Comparison of ENCODE assay signal across 8 mouse cellular contexts in the genomic region with DNA sequence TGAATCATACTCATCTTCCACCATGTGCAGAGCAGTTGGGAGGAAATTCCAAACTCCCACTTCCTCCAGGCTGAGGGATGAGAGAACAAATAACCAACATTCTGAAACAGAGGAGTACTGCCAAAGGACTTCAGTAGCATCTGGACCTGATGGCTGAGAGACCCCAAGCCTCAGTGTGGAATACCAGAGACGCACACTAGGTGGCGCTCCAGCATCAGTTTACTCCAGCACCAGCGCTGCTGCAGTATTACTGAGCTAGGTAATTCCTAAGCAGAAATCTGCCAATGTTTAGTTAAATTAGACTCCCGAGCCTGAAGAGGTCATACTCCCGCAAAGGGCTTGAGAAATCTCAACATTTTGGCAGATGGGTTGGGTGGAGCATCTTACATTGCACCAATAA. TPM values are rescaled to one million over a fixed set of nuclear protein-coding genes. Genes with fewer than 3 reads are reported as not detected.
DNase-seq lines count a peak whose midpoint lies in the region; ATAC-seq lines count a peak whose summit lies in the region.

No protein-coding gene starts in this region.

- 2% methylated on average over 5 of the region's 5 CpGs for WGBS in liver, embryonic 16.5 days (ENCODE audit: insufficient replicate concordance)

- H3K9ac ChIP-seq in liver, embryonic 16.5 days (ENCODE audit: low read depth, low read length), result no peak overlapping the region

- no peak overlapping the region for H3K4me3 ChIP-seq in liver, embryonic 16.5 days (ENCODE audit: low read depth, low read length)

- H3K4me2 ChIP-seq in liver, embryonic 16.5 days (ENCODE audit: low read depth, low read length), result no peak overlapping the region

- intact Hi-C loops in gastrocnemius, postnatal 36 days (cut with DNase I), result no loop called here

- peaks cover 4% of the 10 kb centered on the region; the same call in 1 of the 2 replicates for H3K27me3 ChIP-seq in liver, embryonic 16.5 days (ENCODE audit: control insufficient read depth, insufficient read depth, low read depth, low read length)

- 0 out of 2 replicates have a peak, but pooled peaks have one; percentile 27 for ATAC-seq in liver, embryonic 16.5 days (ENCODE audit: low read depth)
- ATAC-seq in neutrophil, adult 5-6 weeks (ENCODE audit: extremely low read depth, insufficient number of reproducible peaks, low FRiP score, poor library complexity, severe bottlenecking), result peak; percentile 81

- H3K27ac ChIP-seq in liver, embryonic 16.5 days (ENCODE audit: low read length), result no peak overlapping the region

- no peaks in the 10 kb centered on the region for H3K36me3 ChIP-seq in liver, embryonic 16.5 days (ENCODE audit: control insufficient read depth, insufficient read depth)

- no peaks in the 10 kb centered on the region for H3K9me3 ChIP-seq in liver, embryonic 16.5 days (replicated peaks; ENCODE audit: control insufficient read depth, low read length)

- H3K4me1 ChIP-seq in liver, embryonic 16.5 days (ENCODE audit: control insufficient read depth, low read depth, low read length), result no peaks in the 10 kb centered on the region

- peak; percentile 79 for DNase-seq in A20 (ENCODE audit: low read depth, low spot score)
- peak; percentile 59 for DNase-seq in adrenal gland, adult 8-10 months
- peak; percentile 75 for DNase-seq in embryo, embryonic 11.5 days (ENCODE audit: low read depth, low spot score)
- peak; percentile 75 to 85 for DNase-seq in gastrocnemius, postnatal 36 days
- DNase-seq in kidney, postnatal 14 days, result peak; percentile 90
- peak; percentile 95 for DNase-seq in testis, postnatal 10 days (ENCODE audit: low spot score)

RNA-seq across cellular contexts. Expression of a gene that starts 9.1 kb away (rescaled TPM):
- total RNA-seq in adrenal gland, adult 8-10 months (2022), result under 1 TPM in 1 of 4 experiments, not detected in 3; 0.28 TPM
- not detected for total RNA-seq in gastrocnemius, postnatal 36 days (2021)
- polyA plus RNA-seq in liver, embryonic 16.5 days (2015; fragmentation: Nextera tagmentation; extraction: Ambion mirVana), result 0.19 and 0.20 TPM in 2 replicates
- total RNA-seq in neutrophil, adult 5-6 weeks (2017), result 0.35 TPM in 1 of 2 replicates, not detected in the other

RNA-seq across cellular contexts. Expression of a gene that starts 41.3 kb away (rescaled TPM):
- 10 to 100 TPM; 28.1 to 56.5 (median 50.6) TPM for total RNA-seq in adrenal gland, adult 8-10 months (2022)
- total RNA-seq in gastrocnemius, postnatal 36 days (2021), result 10 to 100 TPM; 31.5 to 54.9 TPM
- polyA plus RNA-seq in liver, embryonic 16.5 days (2015; fragmentation: Nextera tagmentation; extraction: Ambion mirVana), result 107 and 109 TPM in 2 replicates
- 605 and 631 TPM in 2 replicates for total RNA-seq in neutrophil, adult 5-6 weeks (2017)

Comparison
In these comparisons a context has a peak if more than half of its experiments do, and no peak if none do; other contexts are left out.
1. RNA of a gene that starts 41.3 kb away (total RNA-seq): 605 to 631 TPM in neutrophil, adult 5-6 weeks; 31.5 to 54.9 TPM in gastrocnemius, postnatal 36 days and 28.1 to 56.5 TPM in adrenal gland, adult 8-10 months; every median in the first group is over 10 times any median in the second.
2. Peak in every context shown above with its lines, with median percentiles within 50 percentile points of each other: DNase-seq.